Mouse (Mus musculus) ES-Bruce4 (cell line): ENCODE data around the gene Scai.

Experiments used
- CTCF ChIP-seq: IDR thresholded peaks from one replicate; pipeline ENCODE4 v1.8.1; 2011; ENCODE audit warnings: low read depth, low read length
- EP300 ChIP-seq: IDR thresholded peaks from 2 replicates; pipeline ENCODE4 v1.6.1; 2011; ENCODE audit warnings: low read depth, low read length; ENCODE audit not compliant: insufficient read depth
- POLR2A ChIP-seq: IDR thresholded peaks from one replicate; pipeline ENCODE4 v1.8.1; 2011; ENCODE audit warnings: low read length; ENCODE audit not compliant: insufficient read depth

DNA sequence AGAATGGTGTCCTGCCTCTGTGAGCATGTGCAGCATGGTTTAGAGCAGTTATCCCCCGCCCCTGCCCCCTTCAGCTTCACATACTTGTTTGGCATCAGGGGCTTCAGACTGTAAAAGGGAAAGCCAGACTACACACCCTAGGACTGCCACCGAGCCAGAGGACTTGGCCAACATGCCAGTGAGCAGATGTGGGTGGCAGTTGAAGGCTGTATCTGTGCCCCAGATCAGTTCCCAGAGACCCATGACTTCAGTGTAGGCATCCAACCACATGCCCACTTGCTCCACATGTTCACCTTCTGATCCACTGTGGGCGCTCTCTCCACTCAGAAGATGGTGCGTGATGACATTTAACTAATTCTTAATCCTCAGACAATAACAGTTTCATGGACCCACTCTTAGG, 26.6 kb upstream of the Scai start:
- TF ChIP-seq EP300: no peak
- no peak for TF ChIP-seq CTCF
- no peak for TF ChIP-seq POLR2A
